Comparison of ENCODE assay signal across 13 mouse cellular contexts in genomic region chr3:21947320-21948073, GRCm38 (mm10).
DNase-seq lines count a peak whose midpoint lies in the region; ATAC-seq and TF ChIP-seq lines count a peak whose summit lies in the region.
"Had no signal": no experiment of that assay in that cellular context is flagged by ENCODE, and none has a peak within 500 bp of the region (broad histone marks: within the 10 kb centered on the region; RNA-seq: fewer than 3 reads in every experiment).

No protein-coding gene starts in this region.

- no peak for TF ChIP-seq RAD21 in MEL (IDR thresholded peaks at IDR 0.05; ENCODE audit: low read depth, low read length)

- H3K4me3 ChIP-seq in kidney, embryonic 15.5 days (replicated peaks), result no peak overlapping the region
- no peak overlapping the region for H3K4me3 ChIP-seq in MEL (ENCODE audit: control insufficient read depth in 1 of 2, insufficient read depth in 1 of 2, low read depth in 2 of 2, low read length in 2 of 2)
- H3K4me3 ChIP-seq in hindbrain, embryonic 11.5 days (ENCODE audit: low read depth, low read length), result no peak overlapping the region
- H3K4me3 ChIP-seq in midbrain, embryonic 14.5 days (replicated peaks; ENCODE audit: low read depth, low read length), result no peak overlapping the region
- H3K4me3 ChIP-seq in intestine, postnatal 0 days (ENCODE audit: low read depth, low read length), result no peak overlapping the region

- no peaks in the 10 kb centered on the region for H3K79me2 ChIP-seq in MEL (ENCODE audit: control insufficient read depth, insufficient read depth, low read length, poor library complexity)

- no peak for TF ChIP-seq POLR2A in MEL (IDR thresholded peaks at IDR 0.05; ENCODE audit: control insufficient read depth in 1 of 2, insufficient read depth in 1 of 2, low read depth in 1 of 2, low read length in 2 of 2, poor library complexity in 1 of 2)

- H3K9ac ChIP-seq in kidney, embryonic 15.5 days, result no peak overlapping the region
- H3K9ac ChIP-seq in MEL (ENCODE audit: control insufficient read depth, low read depth, low read length, poor library complexity, severe bottlenecking), result no peak overlapping the region
- no peak overlapping the region for H3K9ac ChIP-seq in hindbrain, embryonic 11.5 days (ENCODE audit: low read depth, low read length)
- H3K9ac ChIP-seq in midbrain, embryonic 14.5 days (replicated peaks; ENCODE audit: low read length), result no peak overlapping the region
- no peak overlapping the region for H3K9ac ChIP-seq in intestine, postnatal 0 days (ENCODE audit: low read depth, low read length)

- TF ChIP-seq CTCF in MEL (IDR thresholded peaks at IDR 0.05 in 2 of 3, conservative IDR thresholded peaks at IDR 0.05 in 1 of 3; ENCODE audit: control insufficient read depth in 1 of 3, insufficient read depth in 1 of 3, low read depth in 2 of 3, low read length in 3 of 3, poor library complexity in 1 of 3, severe bottlenecking in 1 of 3), result no peak
- TF ChIP-seq CTCF in intestine, postnatal 0 days (IDR thresholded peaks at IDR 0.05; ENCODE audit: low read depth), result no peak

- H3K27me3 ChIP-seq in kidney, embryonic 15.5 days, result no peaks in the 10 kb centered on the region
- no peaks in the 10 kb centered on the region for H3K27me3 ChIP-seq in MEL (ENCODE audit: control insufficient read depth in 1 of 2, insufficient read depth in 2 of 2, low read length in 2 of 2)
- no peaks in the 10 kb centered on the region for H3K27me3 ChIP-seq in hindbrain, embryonic 11.5 days (ENCODE audit: control insufficient read depth, insufficient read depth, low read length)
- no peaks in the 10 kb centered on the region for H3K27me3 ChIP-seq in midbrain, embryonic 14.5 days (ENCODE audit: control insufficient read depth, insufficient read depth, low read length)
- no peaks in the 10 kb centered on the region for H3K27me3 ChIP-seq in intestine, postnatal 0 days (replicated peaks; ENCODE audit: control insufficient read depth, insufficient read depth, low read length)

- ATAC-seq in kidney, embryonic 15.5 days (replicated peaks; ENCODE audit: low FRiP score), result 0 out of 2 replicates have a peak, but pooled peaks have one; percentile 54
- ATAC-seq in hindbrain, embryonic 11.5 days (ENCODE audit: low FRiP score), result peak; percentile 79
- ATAC-seq in midbrain, embryonic 14.5 days (ENCODE audit: low FRiP score, low TSS enrichment), result peak; percentile 10; the same call in 1 of the 2 replicates
- no peak for ATAC-seq in granulocyte monocyte progenitor cell, adult 5-6 weeks (replicated peaks; ENCODE audit: poor library complexity, severe bottlenecking)
- ATAC-seq in intestine, postnatal 0 days, result no peak

- peak; percentile 33 to 67; a peak in 3 of 4 replicates for TF ChIP-seq EP300 in MEL (IDR thresholded peaks at IDR 0.05; ENCODE audit: low read depth in 1 of 2, low read length in 2 of 2)

- H3K4me2 ChIP-seq in kidney, embryonic 15.5 days, result no peak overlapping the region
- 0 out of 2 replicates have a peak overlapping the region, but pooled peaks have one; percentile 5 for H3K4me2 ChIP-seq in hindbrain, embryonic 11.5 days (replicated peaks; ENCODE audit: low read depth, low read length)
- no peak overlapping the region for H3K4me2 ChIP-seq in midbrain, embryonic 14.5 days (ENCODE audit: low read length)
- H3K4me2 ChIP-seq in intestine, postnatal 0 days (replicated peaks; ENCODE audit: low read depth), result no peak overlapping the region
- H3K4me2 ChIP-seq: liver, embryonic 11.5 days had no signal

- H3K36me3 ChIP-seq in kidney, embryonic 15.5 days, result no peaks in the 10 kb centered on the region
- peaks cover 0 to 30% of the 10 kb centered on the region in 2 experiments; a peak in 2 of 4 replicates for H3K36me3 ChIP-seq in MEL (ENCODE audit: control insufficient read depth in 1 of 2, insufficient read depth in 2 of 2, low read length in 2 of 2)
- H3K36me3 ChIP-seq in hindbrain, embryonic 11.5 days (ENCODE audit: control insufficient read depth, insufficient read depth, low read length), result no peaks in the 10 kb centered on the region
- H3K36me3 ChIP-seq in midbrain, embryonic 14.5 days (ENCODE audit: control insufficient read depth, insufficient read depth, low read length), result no peaks in the 10 kb centered on the region
- no peaks in the 10 kb centered on the region for H3K36me3 ChIP-seq in intestine, postnatal 0 days (ENCODE audit: control insufficient read depth, insufficient read depth)

- H3K27ac ChIP-seq in kidney, embryonic 15.5 days, result no peak overlapping the region
- no peak overlapping the region for H3K27ac ChIP-seq in MEL (ENCODE audit: control insufficient read depth, low read depth, low read length)
- H3K27ac ChIP-seq in hindbrain, embryonic 11.5 days (ENCODE audit: low read depth, low read length), result peak overlapping the region; percentile 60
- no peak overlapping the region for H3K27ac ChIP-seq in midbrain, embryonic 14.5 days (replicated peaks; ENCODE audit: low read depth, low read length)
- H3K27ac ChIP-seq in intestine, postnatal 0 days (ENCODE audit: low read depth, low read length), result no peak overlapping the region

- no peak for DNase-seq in kidney, postnatal 10 days
- DNase-seq in MEL (ENCODE audit: low read depth, low spot score), result peak; percentile 39
- peak; percentile 43 for DNase-seq in hindbrain, embryonic 11.5 days (ENCODE audit: low spot score)
- peak; percentile 56 for DNase-seq in midbrain, embryonic 14.5 days
- no peak for DNase-seq in cerebellum, adult 18-20 months
- DNase-seq: adrenal gland, postnatal 36 days; cerebellum, adult 11 months; heart, postnatal 14 days; kidney, postnatal 36 days had no signal

- WGBS in kidney, embryonic 15.5 days, result 10% methylated on average over 3 of the region's 3 CpGs
- 9% methylated on average over 3 of the region's 3 CpGs for WGBS in hindbrain, embryonic 11.5 days
- 11% methylated on average over 3 of the region's 3 CpGs for WGBS in midbrain, embryonic 14.5 days
- 74% methylated on average over 3 of the region's 3 CpGs for WGBS in intestine, postnatal 0 days

- H3K4me1 ChIP-seq in kidney, embryonic 15.5 days, result peaks cover 19% of the 10 kb centered on the region
- H3K4me1 ChIP-seq in MEL (ENCODE audit: control insufficient read depth in 1 of 2, insufficient read depth in 2 of 2, low read length in 2 of 2), result peaks cover 6 to 44% of the 10 kb centered on the region in 2 experiments
- H3K4me1 ChIP-seq in hindbrain, embryonic 11.5 days (replicated peaks; ENCODE audit: control insufficient read depth, insufficient read depth, low read length), result peaks cover 5% of the 10 kb centered on the region; the same call in 1 of the 2 replicates
- no peaks in the 10 kb centered on the region for H3K4me1 ChIP-seq in midbrain, embryonic 14.5 days (ENCODE audit: control insufficient read depth, insufficient read depth, low read length)
- H3K4me1 ChIP-seq in intestine, postnatal 0 days (replicated peaks; ENCODE audit: control insufficient read depth, insufficient read depth, low read length), result no peaks in the 10 kb centered on the region

- H3K9me3 ChIP-seq in kidney, embryonic 15.5 days (replicated peaks), result no peaks in the 10 kb centered on the region
- no peaks in the 10 kb centered on the region for H3K9me3 ChIP-seq in MEL (replicated peaks; ENCODE audit: insufficient read depth, low read length)
- H3K9me3 ChIP-seq in hindbrain, embryonic 11.5 days (ENCODE audit: control insufficient read depth, low read length), result no peaks in the 10 kb centered on the region
- H3K9me3 ChIP-seq in midbrain, embryonic 14.5 days (ENCODE audit: control insufficient read depth, low read length), result no peaks in the 10 kb centered on the region
- no peaks in the 10 kb centered on the region for H3K9me3 ChIP-seq in intestine, postnatal 0 days (ENCODE audit: control insufficient read depth)

TF ChIP-seq in MEL, 35 proteins besides CTCF, POLR2A, EP300 and RAD21:
- TF ChIP-seq HCFC1 (IDR thresholded peaks at IDR 0.05; ENCODE audit: low read depth, low read length), result no peak
- peak; percentile 63 for TF ChIP-seq ZNF384 (IDR thresholded peaks at IDR 0.05; ENCODE audit: low read depth, low read length)
- TF ChIP-seq TAL1 (IDR thresholded peaks at IDR 0.05; ENCODE audit: low read length), result 0 out of 2 replicates have a peak, but pooled peaks have one; percentile 13
- TF ChIP-seq GATA1 (IDR thresholded peaks at IDR 0.05; ENCODE audit: low read depth, low read length), result peak; percentile 69

Comparison
In these comparisons a context has a peak if more than half of its experiments do, and no peak if none do; other contexts are left out.
1. ATAC-seq: peak in kidney, embryonic 15.5 days (single experiment), hindbrain, embryonic 11.5 days (single experiment) and midbrain, embryonic 14.5 days (single experiment); none in granulocyte monocyte progenitor cell, adult 5-6 weeks (single experiment) and intestine, postnatal 0 days (single experiment).
2. DNase-seq: peak in MEL (single experiment), hindbrain, embryonic 11.5 days (single experiment) and midbrain, embryonic 14.5 days (single experiment); none in kidney, postnatal 10 days (single experiment) and cerebellum, adult 18-20 months (0 of 2).